ENCODE assay signal across 18 mouse cellular contexts in genomic region chr11:59895316-59895715, GRCm38 (mm10). TPM values are rescaled to one million over a fixed set of nuclear protein-coding genes. Genes with fewer than 3 reads are reported as not detected.
DNase-seq lines count a peak whose midpoint lies in the region; ATAC-seq and TF ChIP-seq lines count a peak whose summit lies in the region.
"Had no signal": no experiment of that assay in that cellular context is flagged by ENCODE, and none has a peak within 500 bp of the region (broad histone marks: within the 10 kb centered on the region; RNA-seq: fewer than 3 reads in every experiment).

No protein-coding gene starts in this region.

- H3K27ac ChIP-seq in heart, embryonic 10.5 days = peak overlapping the region; percentile 52; the same call in 1 of the 2 replicates
- no peak overlapping the region for H3K27ac ChIP-seq in midbrain, postnatal 0 days (ENCODE audit: low read depth, low read length)
- no peak overlapping the region for H3K27ac ChIP-seq in midbrain, embryonic 11.5 days (ENCODE audit: low read depth, low read length)
- H3K27ac ChIP-seq: embryonic facial prominence, embryonic 15.5 days; forebrain, embryonic 10.5 days; neural tube, embryonic 13.5 days had no signal

- no peak for DNase-seq in heart, embryonic 10.5 days (ENCODE audit: low spot score)
- DNase-seq in heart, postnatal 4 days = no peak
- peak; percentile 46 for DNase-seq in kidney, postnatal 10 days
- DNase-seq in kidney, adult 18-20 months = no peak
- peak; percentile 14 for DNase-seq in midbrain, postnatal 0 days (ENCODE audit: low spot score)
- no peak for DNase-seq in midbrain, embryonic 11.5 days (ENCODE audit: low spot score, missing footprints)
- no peak for DNase-seq in layer of hippocampus, postnatal 25 days (ENCODE audit: extremely low spot score in 1 of 2, low spot score in 1 of 2)
- DNase-seq: adrenal gland, postnatal 25 days; cerebellum, adult 8-10 months; gastrocnemius, postnatal 14 days; liver; liver, postnatal 0 days; right cerebral cortex, postnatal 25 days; thymus, postnatal 4 days had no signal

- no peak for TF ChIP-seq CTCF in midbrain, postnatal 0 days (IDR thresholded peaks at IDR 0.05)

- H3K9me3 ChIP-seq in heart, embryonic 10.5 days = no peaks in the 10 kb centered on the region
- H3K9me3 ChIP-seq in midbrain, postnatal 0 days (ENCODE audit: low read length) = no peaks in the 10 kb centered on the region
- no peaks in the 10 kb centered on the region for H3K9me3 ChIP-seq in midbrain, embryonic 11.5 days (ENCODE audit: control insufficient read depth, low read length)
- H3K9me3 ChIP-seq: embryonic facial prominence, embryonic 15.5 days; forebrain, embryonic 10.5 days; neural tube, embryonic 13.5 days had no signal

- no peak for ATAC-seq in midbrain, postnatal 0 days (ENCODE audit: low FRiP score)
- ATAC-seq in midbrain, embryonic 11.5 days (ENCODE audit: low FRiP score) = no peak

- no peaks in the 10 kb centered on the region for H3K27me3 ChIP-seq in heart, embryonic 10.5 days (ENCODE audit: insufficient read depth, poor library complexity, severe bottlenecking)
- no peaks in the 10 kb centered on the region for H3K27me3 ChIP-seq in midbrain, postnatal 0 days (ENCODE audit: insufficient read depth, low read length)
- no peaks in the 10 kb centered on the region for H3K27me3 ChIP-seq in midbrain, embryonic 11.5 days (ENCODE audit: control insufficient read depth, insufficient read depth, low read length)
- H3K27me3 ChIP-seq: embryonic facial prominence, embryonic 15.5 days; neural tube, embryonic 13.5 days had no signal

- no peak overlapping the region for H3K4me3 ChIP-seq in heart, embryonic 10.5 days
- H3K4me3 ChIP-seq in midbrain, postnatal 0 days (ENCODE audit: low read depth, low read length) = no peak overlapping the region
- no peak overlapping the region for H3K4me3 ChIP-seq in midbrain, embryonic 11.5 days (ENCODE audit: low read depth, low read length)
- H3K4me3 ChIP-seq: embryonic facial prominence, embryonic 15.5 days; forebrain, embryonic 10.5 days; neural tube, embryonic 13.5 days had no signal

- no peak overlapping the region for H3K4me2 ChIP-seq in midbrain, postnatal 0 days (ENCODE audit: low read depth, low read length, poor library complexity, severe bottlenecking)
- H3K4me2 ChIP-seq in midbrain, embryonic 11.5 days = no peak overlapping the region
- H3K4me2 ChIP-seq: embryonic facial prominence, embryonic 15.5 days; heart, embryonic 11.5 days; neural tube, embryonic 13.5 days had no signal

- no peaks in the 10 kb centered on the region for H3K36me3 ChIP-seq in heart, embryonic 10.5 days
- H3K36me3 ChIP-seq in midbrain, postnatal 0 days (ENCODE audit: insufficient read depth, low read length) = no peaks in the 10 kb centered on the region
- H3K36me3 ChIP-seq in midbrain, embryonic 11.5 days (ENCODE audit: control insufficient read depth, insufficient read depth, low read length) = no peaks in the 10 kb centered on the region
- H3K36me3 ChIP-seq: embryonic facial prominence, embryonic 15.5 days; forebrain, embryonic 10.5 days; neural tube, embryonic 13.5 days had no signal

- H3K4me1 ChIP-seq in heart, embryonic 10.5 days = peaks cover 62% of the 10 kb centered on the region
- no peaks in the 10 kb centered on the region for H3K4me1 ChIP-seq in midbrain, postnatal 0 days (ENCODE audit: insufficient read depth, low read length)
- no peaks in the 10 kb centered on the region for H3K4me1 ChIP-seq in midbrain, embryonic 11.5 days (ENCODE audit: control insufficient read depth, insufficient read depth, low read length)

- WGBS in heart, embryonic 10.5 days = 43% methylated on average over 8 of the region's 8 CpGs
- WGBS in midbrain, postnatal 0 days = 59% methylated on average over 8 of the region's 8 CpGs
- 77% methylated on average over 8 of the region's 8 CpGs for WGBS in midbrain, embryonic 11.5 days

- no peak overlapping the region for H3K9ac ChIP-seq in midbrain, postnatal 0 days (replicated peaks; ENCODE audit: low read length, poor library complexity, severe bottlenecking)
- no peak overlapping the region for H3K9ac ChIP-seq in midbrain, embryonic 11.5 days (ENCODE audit: low read length)
- H3K9ac ChIP-seq: embryonic facial prominence, embryonic 15.5 days; liver, postnatal 0 days; neural tube, embryonic 13.5 days had no signal

RNA-seq across cellular contexts. Expression of gene Med9, which starts 52.7 kb away (rescaled TPM):
- 51.8 and 55.6 TPM in 2 replicates for polyA plus RNA-seq in heart, embryonic 10.5 days (2016; fragmentation: Nextera tagmentation; extraction: Ambion mirVana)
- 10 to 100 TPM; 27.5 to 30.2 TPM for total RNA-seq in heart, postnatal 4 days (2021)
- 26.3 and 28.7 TPM in 2 replicates for total RNA-seq in midbrain, postnatal 0 days (2014; rRNA removed)
- polyA plus RNA-seq in midbrain, postnatal 0 days (2015; fragmentation: Nextera tagmentation; extraction: Ambion mirVana) = 32.0 and 34.8 TPM in 2 replicates
- 43.3 and 49.3 TPM in 2 replicates for polyA plus RNA-seq in midbrain, embryonic 11.5 days (2014; fragmentation: Nextera tagmentation; extraction: Ambion mirVana)
- total RNA-seq in layer of hippocampus, postnatal 25 days (2021) = 10 to 100 TPM; 34.7 to 38.8 TPM

RNA-seq across cellular contexts. Expression of gene Cops3, which starts 55.7 kb away (rescaled TPM):
- 192 and 210 TPM in 2 replicates for polyA plus RNA-seq in heart, embryonic 10.5 days (2016; fragmentation: Nextera tagmentation; extraction: Ambion mirVana)
- 10 to 100 TPM; 83.9 to 85.6 TPM for total RNA-seq in heart, postnatal 4 days (2021)
- 94.1 and 104 TPM in 2 replicates for total RNA-seq in midbrain, postnatal 0 days (2014; rRNA removed)
- 147 and 148 TPM in 2 replicates for polyA plus RNA-seq in midbrain, postnatal 0 days (2015; fragmentation: Nextera tagmentation; extraction: Ambion mirVana)
- 252 and 256 TPM in 2 replicates for polyA plus RNA-seq in midbrain, embryonic 11.5 days (2014; fragmentation: Nextera tagmentation; extraction: Ambion mirVana)
- 10 to 100 TPM; 73.7 to 74.6 TPM for total RNA-seq in layer of hippocampus, postnatal 25 days (2021)

RNA-seq across cellular contexts. Expression of gene Nt5m, which starts 56.1 kb away (rescaled TPM):
- polyA plus RNA-seq in heart, embryonic 10.5 days (2016; fragmentation: Nextera tagmentation; extraction: Ambion mirVana) = 39.4 and 39.9 TPM in 2 replicates
- total RNA-seq in heart, postnatal 4 days (2021) = 10 to 100 TPM; 25.3 to 29.2 TPM
- 72.6 and 86.9 TPM in 2 replicates for total RNA-seq in midbrain, postnatal 0 days (2014; rRNA removed)
- polyA plus RNA-seq in midbrain, postnatal 0 days (2015; fragmentation: Nextera tagmentation; extraction: Ambion mirVana) = 92.2 and 99.1 TPM in 2 replicates
- polyA plus RNA-seq in midbrain, embryonic 11.5 days (2014; fragmentation: Nextera tagmentation; extraction: Ambion mirVana) = 38.8 and 40.4 TPM in 2 replicates
- 10 to 100 TPM; 59.8 to 63.3 TPM for total RNA-seq in layer of hippocampus, postnatal 25 days (2021)

Comparison
In these comparisons a context has a peak if more than half of its experiments do, and no peak if none do; other contexts are left out.
1. DNase-seq: peak in kidney, postnatal 10 days (single experiment) and midbrain, postnatal 0 days (single experiment); none in heart, embryonic 10.5 days (single experiment), heart, postnatal 4 days (single experiment), kidney, adult 18-20 months (single experiment), midbrain, embryonic 11.5 days (single experiment) and layer of hippocampus, postnatal 25 days (0 of 2).